Mouse (Mus musculus) kidney, adult 8-10 months (tissue): ENCODE data around the gene Ak5.
"Not testable (repeated sequence)": the region's sequence is repeated elsewhere in the genome, so short reads cannot be mapped to it uniquely, and the experiment has no call there.

Experiments used
- DNase-seq, 2 experiments: peaks; one replicate each; pipeline ENCODE4 v3.0.0; 2022

The Ak5 gene

DNA sequence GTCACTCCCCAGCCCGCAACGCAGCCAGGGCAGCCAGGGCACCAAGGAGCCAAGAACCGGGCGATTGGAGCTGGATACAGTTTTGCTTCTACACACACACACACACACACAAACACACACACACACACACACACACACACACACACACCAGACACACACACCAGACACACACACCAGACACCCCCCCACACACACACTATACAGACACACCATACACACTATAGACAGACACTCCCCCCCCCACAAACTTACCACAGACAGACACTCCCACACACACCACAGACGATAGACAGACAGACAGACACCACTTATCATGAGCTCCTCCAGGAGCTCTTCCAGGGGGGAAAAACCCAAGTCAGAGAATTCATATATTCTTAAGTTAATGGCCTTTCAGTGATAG lies at the start of gene Ak5:
Gene Ak5 (minus strand): TSS at position 122 of the 400 bp plus-strand sequence.
- DNase-seq, result no peak

DNA sequence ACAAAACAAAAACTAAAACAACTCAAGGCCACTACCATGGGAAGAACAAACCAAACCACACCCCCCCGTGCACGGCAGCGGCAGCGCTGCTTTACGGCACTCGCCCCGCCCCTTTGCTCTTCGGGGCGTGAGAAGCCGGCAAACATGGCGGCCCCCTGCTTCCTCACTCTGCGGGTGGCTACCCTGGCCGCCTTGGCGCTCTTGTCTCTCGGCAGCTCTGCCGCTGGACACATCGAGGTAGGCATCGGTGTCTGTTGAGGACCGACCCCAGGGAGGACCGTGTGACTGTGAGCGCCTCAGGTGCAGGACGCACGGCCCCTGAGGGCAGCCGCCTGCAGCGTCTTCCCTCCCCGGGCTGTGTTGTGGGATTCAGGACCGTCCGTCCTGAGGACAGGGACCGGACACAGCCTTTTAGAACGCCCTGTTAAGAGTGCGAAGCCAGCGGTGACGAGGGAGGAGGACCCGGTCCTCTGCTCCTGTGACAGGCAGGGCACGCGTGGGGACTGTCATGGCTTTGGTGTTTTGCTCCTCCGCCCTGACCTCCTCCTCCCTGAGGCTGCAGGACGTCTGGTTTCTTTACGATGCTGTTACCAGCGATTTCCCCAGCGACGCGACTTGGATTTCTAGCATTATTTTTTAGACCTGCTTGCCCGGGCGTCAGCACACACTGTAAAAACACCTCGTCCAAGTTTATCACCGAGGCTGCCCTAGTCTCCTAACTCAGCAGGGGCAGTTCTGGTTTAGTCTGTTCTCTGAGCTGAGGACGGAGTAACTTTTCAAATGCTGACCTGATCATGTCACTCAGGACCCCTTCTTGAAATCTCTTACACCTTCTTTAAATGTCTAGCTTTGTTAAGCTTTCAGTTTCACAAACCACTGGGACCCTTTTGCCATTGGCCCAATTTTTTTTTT lies 46.1 kb upstream of the Ak5 start, which contains the start of gene Pigk:
Gene Pigk (plus strand): TSS at position 110 of the 912 bp plus-strand sequence.
- DNase-seq, result peak; percentile 88 to 92

DNA sequence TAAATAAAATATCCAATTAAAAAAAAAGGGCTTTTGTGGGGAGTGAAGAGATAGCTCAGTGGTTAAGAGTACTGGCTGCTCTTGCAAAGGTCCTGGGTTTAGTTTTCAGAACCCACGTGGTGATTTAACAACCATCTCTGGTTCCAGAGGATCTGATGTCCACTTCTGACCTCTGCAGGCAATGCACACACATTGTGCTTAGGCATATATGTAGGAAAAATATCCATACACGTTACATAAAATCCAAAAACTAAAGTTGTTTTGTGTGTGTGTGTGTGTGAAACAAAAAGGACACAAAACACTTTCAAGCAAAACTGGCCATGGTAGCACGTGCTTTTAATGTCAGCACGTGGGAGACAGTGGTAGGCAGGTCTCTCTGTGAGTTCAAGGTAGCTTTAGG lies 44.8 kb upstream of the Ak5 start:
- DNase-seq, result no peak

DNA sequence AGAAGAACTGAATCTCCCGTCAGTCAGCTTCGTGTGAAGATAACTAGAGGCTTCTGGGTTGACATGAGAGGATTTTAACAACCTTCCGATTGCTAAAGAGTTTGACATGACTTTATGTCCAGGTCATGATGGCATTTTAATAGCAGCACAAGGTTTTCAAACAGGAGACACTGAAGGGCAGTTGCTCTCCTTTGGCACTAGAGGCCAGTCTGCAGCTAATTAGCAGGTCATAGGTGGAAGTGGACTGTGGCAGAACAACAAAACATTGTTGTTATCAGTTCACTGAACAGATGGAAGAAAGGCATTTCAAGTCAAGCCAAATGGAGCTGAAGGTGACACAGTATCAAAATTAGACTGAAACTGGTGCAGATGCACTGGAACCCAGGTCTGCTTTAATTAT lies 41.8 kb upstream of the Ak5 start:
- no peak for DNase-seq

DNA sequence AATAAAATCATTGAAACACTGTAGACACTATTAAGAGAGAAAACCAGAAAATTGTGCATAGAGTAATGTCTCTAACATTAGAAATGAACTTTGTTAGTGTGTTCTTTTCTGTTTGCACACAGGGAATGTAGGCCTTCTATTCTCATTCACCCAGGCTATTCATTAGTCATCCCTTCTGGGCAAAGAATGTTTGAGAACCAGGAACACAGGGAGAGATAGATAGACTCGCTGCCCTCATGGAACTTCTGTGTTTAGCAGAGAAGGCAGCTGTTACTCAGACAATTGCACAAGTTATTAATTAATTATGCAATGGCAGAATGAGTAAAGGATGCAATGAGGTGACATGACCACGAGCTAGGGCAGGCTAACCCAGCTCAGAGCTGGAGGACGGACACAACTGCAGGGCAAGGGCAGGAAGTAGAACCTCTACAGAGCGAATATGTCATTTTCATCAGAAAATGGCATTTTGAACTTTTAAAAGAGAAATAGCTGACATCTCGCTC lies 39.2 kb upstream of the Ak5 start:
- peak in 1 of 2 experiments; percentile 14 for DNase-seq

DNA sequence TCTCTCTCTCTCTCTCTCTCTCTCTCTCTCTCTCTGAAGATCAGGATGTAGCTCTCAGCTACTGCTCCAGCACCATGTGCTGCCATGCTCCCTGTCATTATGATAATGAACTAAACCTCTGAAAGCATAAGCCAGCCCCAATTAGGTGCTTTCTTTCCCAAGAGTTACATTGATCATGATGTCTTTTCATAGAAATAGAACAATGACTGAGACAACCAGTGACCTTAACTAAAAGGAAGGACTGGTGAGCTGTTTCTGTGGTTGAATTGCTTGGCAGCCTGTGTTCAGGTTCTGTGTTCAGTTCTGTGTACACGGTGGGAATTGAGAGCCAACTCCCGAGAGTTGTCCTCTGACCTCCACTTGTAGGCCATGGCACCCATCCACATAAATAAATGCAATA lies 38.7 kb upstream of the Ak5 start:
- DNase-seq, result no peak

DNA sequence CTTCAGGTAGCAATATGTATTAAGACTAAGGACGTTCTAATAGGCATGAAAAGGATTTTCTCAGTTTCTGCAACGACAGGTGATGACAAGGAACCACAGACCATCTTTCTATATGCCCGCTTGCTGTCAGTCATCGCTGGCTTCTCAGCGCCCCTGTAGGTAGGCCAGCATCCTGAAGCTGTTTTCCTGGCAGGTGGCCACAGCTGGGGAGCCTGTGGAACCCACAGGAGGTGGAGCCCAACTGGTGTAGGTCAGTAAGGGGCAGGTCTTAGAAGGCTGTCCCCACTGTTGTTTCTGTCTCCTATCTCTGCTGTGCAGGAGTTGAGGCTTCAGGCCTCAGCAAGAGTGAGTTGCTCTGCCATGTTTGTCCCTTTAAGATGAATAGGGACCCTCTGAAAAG lies 37.7 kb upstream of the Ak5 start:
- DNase-seq, result no peak

DNA sequence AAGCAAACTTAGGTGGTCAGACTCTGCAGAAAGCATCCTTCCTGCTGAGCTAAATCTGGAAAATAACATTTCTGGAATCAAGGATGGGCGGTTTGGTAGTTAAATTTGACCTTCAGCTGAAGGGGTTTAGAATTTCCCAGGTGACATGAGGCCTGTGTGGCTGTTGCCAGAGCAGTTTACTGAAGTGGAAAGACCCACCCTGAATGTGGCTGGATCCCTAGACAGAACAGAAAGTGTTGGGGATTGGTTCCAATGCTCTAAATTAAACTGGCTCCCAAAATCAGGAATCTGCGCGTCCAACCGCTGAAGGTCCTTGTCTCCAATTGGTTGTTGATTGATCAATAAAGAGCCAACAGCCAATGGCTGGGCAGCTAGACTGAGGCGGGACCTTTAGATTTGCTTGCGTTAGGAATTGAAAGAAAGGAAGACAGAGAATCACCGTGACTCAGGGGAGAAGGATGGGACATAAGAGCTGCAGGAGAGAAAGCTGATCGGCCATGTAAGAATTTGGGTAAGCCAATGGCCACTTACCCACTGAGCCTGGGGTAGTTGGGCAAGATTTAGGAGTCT lies 34.2 kb upstream of the Ak5 start:
- DNase-seq, result no peak

DNA sequence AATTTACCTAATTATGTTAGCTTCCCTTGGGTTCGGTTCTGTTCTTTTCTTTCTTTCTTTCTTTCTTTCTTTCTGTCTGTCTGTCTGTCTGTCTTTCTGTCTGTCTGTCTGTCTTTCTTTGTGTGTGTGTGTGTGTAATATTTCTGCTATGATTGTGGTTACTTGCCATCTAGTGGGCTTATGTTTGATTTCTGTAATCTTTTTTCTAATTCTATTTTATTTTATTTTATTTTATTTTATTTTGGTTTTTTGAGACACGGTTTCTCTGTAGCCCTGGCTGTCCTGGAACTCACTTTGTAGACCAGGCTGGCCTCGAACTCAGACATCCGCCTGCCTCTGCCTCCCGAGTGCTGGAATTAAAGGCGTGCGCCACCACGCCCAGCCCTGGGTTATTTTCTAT lies 33.4 kb upstream of the Ak5 start:
- not testable (repeated sequence) for DNase-seq

DNA sequence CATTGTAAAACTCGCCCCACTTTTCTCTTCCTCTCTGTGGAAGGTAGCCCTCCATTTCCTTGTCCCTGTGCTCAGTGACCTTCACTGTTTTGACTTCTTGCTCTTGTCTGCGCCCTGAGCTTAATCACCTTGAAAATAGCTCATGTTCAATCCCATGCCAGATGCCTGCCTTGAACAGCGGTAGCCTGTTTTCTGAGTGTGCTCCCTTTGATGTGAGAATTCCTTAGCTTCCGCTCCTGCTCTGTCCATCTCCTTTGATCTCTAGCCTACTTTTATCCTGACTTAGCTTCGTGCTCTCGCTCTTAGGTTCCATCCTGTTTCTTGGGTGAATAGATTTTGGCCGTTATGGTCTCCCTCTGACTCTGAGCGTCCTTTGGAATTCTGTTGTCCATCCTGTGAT lies 31.1 kb upstream of the Ak5 start:
- DNase-seq, result no peak

DNA sequence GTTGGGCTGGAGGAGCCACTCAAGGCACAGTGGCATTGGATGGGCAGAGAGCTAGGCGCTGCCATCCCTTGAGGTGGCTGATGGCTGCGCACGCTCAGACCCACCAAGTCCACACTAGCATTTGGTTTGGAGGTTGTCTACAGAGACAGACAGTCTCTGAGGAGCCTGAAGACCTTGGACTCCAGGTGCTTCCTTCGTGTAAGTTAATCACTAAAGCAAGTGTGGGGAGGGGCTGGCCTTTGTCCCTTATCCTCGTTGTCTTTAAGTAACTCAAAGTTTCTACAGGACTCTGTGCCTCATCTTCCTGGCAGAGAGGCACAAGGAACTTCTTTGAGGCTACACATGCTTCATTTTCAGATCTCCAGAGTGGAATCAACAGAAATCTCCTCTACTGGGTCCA lies 29.9 kb upstream of the Ak5 start:
- no peak for DNase-seq

DNA sequence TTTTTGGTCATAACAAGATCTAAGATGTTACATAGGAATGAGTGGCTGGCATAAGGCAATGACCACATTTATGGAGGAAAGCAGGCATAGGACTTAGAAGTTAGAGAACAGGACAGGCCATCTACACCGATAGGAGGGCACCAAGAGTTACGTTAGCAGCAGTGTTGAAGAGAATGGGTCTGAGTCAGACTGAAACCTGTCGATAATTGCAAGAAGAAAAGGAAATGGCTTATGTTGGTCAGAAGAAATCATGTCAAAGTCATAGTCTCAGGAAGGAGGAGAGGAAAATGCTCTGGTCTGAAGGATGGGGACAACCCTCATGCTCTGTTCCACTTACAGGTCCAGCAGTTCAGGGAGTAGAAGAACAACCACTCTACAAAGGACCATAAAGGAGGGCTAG lies 26.8 kb upstream of the Ak5 start:
- DNase-seq, result no peak

DNA sequence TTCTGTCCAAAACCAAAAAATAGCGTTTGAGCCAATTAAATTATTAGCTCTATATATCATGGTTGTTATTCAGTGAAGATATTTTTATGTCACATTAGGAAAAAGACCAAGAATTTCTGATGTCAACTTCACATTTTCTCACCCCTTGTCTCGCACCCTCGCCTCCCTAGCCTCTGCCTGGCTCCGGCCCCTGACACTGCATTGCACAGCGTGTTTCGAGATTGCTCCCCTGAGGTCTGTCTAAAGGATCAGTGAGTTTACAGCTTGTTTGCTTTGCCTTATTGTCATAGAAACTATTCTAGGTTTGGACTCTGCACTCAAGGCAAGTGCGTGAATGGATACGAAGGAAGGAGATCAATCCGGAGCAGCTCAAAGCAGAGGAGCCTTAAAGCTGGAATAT lies 20.9 kb upstream of the Ak5 start:
- peak; percentile 13 to 38 for DNase-seq

DNA sequence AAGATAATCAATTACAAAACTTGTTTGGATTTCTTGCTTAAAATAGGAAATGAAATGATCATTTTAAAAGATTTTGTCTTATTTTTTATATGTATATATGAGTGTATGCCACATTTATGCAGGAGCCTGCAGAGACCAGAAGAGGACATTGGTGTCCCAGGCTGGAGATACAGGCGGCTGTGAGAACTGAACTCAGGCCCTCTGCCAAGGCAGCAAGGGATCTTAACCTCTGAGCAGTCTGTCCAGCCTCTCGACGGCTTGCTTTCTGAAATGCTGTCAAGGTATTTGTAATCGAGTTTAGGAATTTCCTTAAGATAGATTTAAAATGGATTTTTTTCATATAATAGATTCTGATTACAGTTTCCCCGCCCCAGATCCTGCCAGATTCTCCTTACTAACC lies 20.4 kb upstream of the Ak5 start:
- no peak for DNase-seq

DNA sequence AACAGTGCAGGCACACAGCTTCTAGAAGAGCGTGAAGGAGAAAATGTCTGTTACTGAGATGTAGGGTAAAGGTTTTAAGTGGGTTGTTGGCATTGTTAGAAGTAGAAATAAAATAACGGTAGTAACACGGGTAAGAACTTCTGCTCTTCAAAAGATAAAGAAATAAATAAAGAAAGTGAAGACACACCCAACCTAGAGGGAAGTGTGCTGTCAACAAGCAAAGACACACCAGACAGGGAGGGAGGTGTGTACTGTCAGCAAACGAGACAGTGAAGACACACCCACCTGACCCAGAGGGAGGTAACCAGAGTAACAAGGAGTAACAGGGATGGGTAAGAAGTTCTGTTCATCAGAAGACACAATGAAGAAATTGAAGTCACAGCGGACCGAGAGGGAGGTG lies 6.5 kb upstream of the Ak5 start:
- DNase-seq, result no peak

DNA sequence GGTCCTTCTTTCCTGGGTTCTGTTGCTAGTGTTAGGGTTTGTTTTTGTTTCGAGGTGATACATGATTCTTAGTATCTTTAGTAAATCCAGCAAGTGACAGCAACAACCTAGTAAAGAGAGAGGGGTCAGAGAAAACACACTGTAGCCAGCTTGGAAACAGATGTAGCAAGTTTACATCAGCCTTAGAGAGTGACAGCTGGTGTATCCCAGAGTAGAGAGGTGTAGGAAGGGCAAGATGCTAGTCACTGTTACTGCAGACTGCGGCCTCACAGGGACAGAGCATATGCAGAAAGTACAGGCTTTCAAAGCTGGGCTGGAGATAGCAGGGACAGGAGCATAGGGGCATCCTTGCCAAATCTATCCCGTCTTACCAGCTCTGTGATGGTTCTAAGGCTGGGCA lies 1.6 kb upstream of the Ak5 start:
- no peak for DNase-seq

DNA sequence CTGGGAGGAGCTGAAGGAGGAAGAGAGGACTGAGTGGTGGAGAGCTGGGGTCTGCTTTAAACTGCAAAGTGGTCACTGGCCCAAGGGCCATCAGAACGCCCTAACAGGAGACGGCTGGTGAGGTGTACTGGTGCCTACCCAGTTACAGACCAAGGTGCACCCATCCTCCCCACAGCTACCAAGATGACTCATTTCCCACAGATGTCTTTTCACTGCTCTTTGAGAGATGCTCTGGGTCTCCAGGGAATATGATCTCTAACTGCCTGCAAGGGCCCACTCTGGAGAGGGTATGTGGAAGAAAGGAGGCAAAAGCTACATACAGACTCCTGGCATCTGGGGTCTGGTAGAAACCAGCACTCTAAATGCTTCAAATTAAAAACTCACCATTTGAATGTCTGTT lies 633 bp upstream of the Ak5 start:
- DNase-seq, result no peak

DNA sequence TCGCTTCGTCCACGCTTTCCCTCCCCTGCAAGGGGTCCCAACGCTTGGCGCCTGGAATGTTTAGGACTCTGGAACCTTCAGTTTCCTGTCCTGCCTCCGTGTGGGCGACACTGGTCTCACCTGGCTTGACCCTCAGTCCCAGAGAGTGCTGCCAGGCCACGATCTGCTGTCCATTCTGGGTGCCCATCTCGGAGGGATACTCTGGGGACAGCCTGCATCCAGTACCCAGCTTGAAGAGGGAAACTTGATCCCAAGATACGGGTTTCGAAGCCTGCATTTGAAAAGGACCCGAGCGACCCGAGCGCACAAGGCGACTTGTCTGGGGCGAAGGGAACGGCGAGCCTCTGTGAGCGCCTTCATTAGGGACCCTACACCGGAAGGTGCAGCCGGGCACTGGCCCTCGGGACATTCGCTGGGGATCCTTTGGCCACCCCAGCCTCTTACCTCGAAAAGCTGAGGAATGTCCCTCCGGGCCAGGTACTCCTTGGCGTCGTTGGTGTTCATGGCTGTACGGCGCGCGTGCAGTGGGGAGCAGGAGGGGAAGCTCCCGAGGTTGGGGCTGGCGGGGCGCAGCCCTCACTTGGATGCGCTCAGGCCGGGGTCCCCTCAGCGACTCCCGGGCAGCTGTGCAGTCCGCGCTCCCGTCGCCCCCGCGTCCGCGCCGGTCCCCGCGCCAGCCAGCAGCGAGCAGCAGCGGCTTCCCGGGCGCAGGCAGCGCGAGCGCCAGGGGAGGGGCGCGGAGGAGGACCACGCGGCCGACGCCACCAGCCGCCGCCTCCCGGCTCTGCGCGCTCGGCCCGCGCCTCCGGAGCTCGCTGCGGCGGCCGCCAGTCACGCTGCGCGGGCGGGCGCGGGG lies 576 bp downstream of the Ak5 start:
- no peak for DNase-seq

DNA sequence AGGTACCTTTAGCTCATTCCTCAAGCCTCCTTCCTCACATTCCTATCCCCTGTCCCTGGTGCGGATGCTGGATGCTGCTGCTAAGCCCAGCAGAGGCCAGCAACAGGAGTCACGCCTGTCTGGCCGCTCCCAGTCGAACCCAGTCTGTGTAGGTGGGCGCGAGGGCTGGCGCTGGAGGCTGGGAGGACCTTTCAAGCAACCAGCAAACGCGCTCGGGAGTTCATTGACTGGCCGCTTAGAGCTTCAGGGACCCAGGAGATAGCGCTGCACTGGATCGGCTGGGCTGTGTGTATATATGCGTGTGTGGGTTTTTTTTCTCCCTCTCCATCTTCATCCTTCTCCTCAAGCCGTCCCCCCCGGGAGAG lies 1.2 kb downstream of the Ak5 start:
- DNase-seq, result no peak

DNA sequence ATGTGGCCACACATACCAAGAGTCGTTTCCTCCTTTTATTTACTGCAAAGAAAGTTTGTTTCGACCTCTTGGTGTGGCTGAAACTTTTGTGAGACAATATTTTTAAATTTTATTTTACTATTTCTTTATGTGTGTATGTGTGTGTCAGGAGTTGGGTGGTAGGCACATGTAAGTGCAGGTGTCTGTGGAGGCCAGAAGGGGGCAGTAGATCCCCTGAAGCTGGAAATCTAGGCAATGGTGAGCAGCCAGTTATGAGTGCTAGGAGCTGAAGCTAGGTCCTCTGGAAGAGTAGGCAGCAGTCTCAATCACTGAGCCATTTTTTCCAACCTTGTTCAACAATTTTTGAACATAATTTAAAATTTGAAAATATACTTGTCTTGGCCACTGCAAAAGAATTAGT lies 9.6 kb downstream of the Ak5 start:
- no peak for DNase-seq

DNA sequence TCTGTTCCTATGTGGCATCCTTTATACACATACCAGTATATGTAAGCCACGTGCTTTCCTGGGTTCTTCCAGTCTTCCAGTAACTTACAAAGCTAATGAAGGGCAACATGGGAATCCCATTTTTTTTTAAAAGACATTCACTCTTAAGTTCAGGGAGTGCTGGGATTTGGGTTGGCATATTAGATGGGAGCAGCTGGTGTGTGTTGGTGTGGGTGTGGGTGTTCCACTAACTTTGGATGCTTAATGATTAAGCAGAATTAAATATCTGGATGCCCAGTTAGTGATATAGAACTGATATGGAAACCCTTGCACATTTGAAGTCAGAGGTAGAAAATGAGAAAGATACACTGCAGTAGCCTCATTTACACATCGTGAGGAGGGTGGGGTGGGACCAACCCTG lies 16.2 kb downstream of the Ak5 start:
- DNase-seq, result no peak

DNA sequence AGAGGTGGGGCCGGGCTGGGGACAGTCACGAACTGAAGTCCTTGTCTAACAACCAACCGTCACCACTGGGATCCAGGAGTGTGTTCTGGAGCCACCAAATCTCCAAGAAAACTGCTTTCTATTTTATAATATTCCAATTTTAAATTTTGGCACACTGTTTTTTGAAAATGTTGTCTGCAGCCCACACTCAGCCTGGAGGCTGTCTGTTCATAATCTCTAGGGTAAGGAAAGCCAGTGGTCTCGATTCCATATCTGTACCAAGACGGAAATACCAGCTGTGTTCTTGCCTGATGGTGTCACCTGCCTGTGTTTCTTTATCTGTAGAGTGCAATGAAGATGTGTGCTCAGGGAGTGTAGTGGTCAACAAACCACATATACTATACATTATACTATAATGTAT lies 23.6 kb downstream of the Ak5 start:
- no peak for DNase-seq

DNA sequence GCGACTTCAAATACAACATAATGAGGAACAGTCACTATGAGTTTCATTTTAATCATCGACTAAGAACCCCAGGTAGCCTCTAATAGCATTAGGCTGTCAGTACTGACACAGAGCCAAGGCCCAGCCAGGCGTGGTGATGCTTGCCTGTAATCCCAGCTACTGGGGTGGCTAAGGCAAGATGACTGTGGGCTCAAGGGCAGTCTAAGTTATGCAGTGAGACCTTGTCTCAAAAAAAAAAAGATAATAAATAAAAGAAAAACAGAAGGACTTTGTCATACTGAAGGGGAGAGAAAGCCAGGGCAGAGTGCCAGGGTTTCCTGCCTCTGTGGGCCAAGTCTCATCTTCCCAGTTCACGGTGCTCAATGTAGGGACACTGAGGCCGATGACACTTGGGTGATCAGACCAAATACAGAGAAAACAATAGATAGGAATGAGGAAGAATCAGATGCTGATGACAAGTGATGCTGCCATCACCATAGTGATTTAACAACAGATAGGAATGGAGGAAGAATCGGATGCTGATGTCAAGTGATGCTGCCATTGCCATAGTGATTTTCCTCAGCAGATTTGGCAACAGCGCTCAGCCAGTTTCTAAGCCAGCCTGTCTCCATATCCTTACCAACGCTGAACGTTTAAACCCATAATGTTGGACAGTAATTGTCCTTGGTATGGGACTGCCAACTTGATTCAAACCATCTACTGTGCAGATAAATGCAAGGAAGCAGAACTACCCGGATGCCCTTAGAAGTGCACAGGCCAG lies 42.9 kb downstream of the Ak5 start:
- DNase-seq, result no peak
